ENCODE assay signal across 7 mouse cellular contexts in genomic region chr17:30590417-30591198, GRCm38 (mm10). TPM values are rescaled to one million over a fixed set of nuclear protein-coding genes. Genes with fewer than 3 reads are reported as not detected.
DNase-seq lines count a peak whose midpoint lies in the region; ATAC-seq and TF ChIP-seq lines count a peak whose summit lies in the region.

No protein-coding gene starts in this region.

- no peak overlapping the region for H3K9ac ChIP-seq in kidney, embryonic 14.5 days (ENCODE audit: low read depth, low read length)
- H3K9ac ChIP-seq in lung, embryonic 14.5 days = no peak overlapping the region
- H3K9ac ChIP-seq in neural tube, embryonic 14.5 days (replicated peaks; ENCODE audit: low read depth, low read length) = no peak overlapping the region

- no peaks in the 10 kb centered on the region for H3K9me3 ChIP-seq in kidney, embryonic 14.5 days (ENCODE audit: control insufficient read depth, low read length)
- no peaks in the 10 kb centered on the region for H3K9me3 ChIP-seq in lung, embryonic 14.5 days (ENCODE audit: low read depth, low read length)
- no peaks in the 10 kb centered on the region for H3K9me3 ChIP-seq in neural tube, embryonic 14.5 days (ENCODE audit: control insufficient read depth, low read length)

- TF ChIP-seq CTCF in lung, embryonic 14.5 days (IDR thresholded peaks at IDR 0.05; ENCODE audit: low read depth) = peak; percentile 67

- no peak overlapping the region for H3K4me2 ChIP-seq in kidney, embryonic 14.5 days (replicated peaks; ENCODE audit: low read depth, low read length)
- H3K4me2 ChIP-seq in lung, embryonic 14.5 days = no peak overlapping the region
- peak overlapping the region; percentile 4; the same call in 1 of the 2 replicates for H3K4me2 ChIP-seq in neural tube, embryonic 14.5 days (ENCODE audit: low read depth, low read length)

- H3K4me1 ChIP-seq in kidney, embryonic 14.5 days (ENCODE audit: control insufficient read depth, insufficient read depth, low read length) = 0 out of 2 replicates have a peak, but pooled peaks cover 8% of the 10 kb centered on the region
- no peaks in the 10 kb centered on the region for H3K4me1 ChIP-seq in lung, embryonic 14.5 days (ENCODE audit: insufficient read depth)
- no peaks in the 10 kb centered on the region for H3K4me1 ChIP-seq in neural tube, embryonic 14.5 days (ENCODE audit: control insufficient read depth, insufficient read depth, low read length)

- no peak overlapping the region for H3K4me3 ChIP-seq in kidney, embryonic 14.5 days (ENCODE audit: low read length)
- no peak overlapping the region for H3K4me3 ChIP-seq in lung, embryonic 14.5 days (ENCODE audit: low read depth, low read length)
- no peak overlapping the region for H3K4me3 ChIP-seq in neural tube, embryonic 14.5 days (ENCODE audit: low read depth, low read length)

- no peak overlapping the region for H3K27ac ChIP-seq in kidney, embryonic 14.5 days (ENCODE audit: low read depth, low read length)
- H3K27ac ChIP-seq in lung, embryonic 14.5 days (ENCODE audit: low read depth) = no peak overlapping the region
- H3K27ac ChIP-seq in neural tube, embryonic 14.5 days (ENCODE audit: low read depth, low read length) = no peak overlapping the region

- peaks cover 20% of the 10 kb centered on the region; the same call in 1 of the 2 replicates for H3K36me3 ChIP-seq in kidney, embryonic 14.5 days (ENCODE audit: control insufficient read depth, insufficient read depth, low read length)
- peaks cover 31% of the 10 kb centered on the region for H3K36me3 ChIP-seq in lung, embryonic 14.5 days (ENCODE audit: insufficient read depth)
- peaks cover 8% of the 10 kb centered on the region for H3K36me3 ChIP-seq in neural tube, embryonic 14.5 days (ENCODE audit: control insufficient read depth, insufficient read depth, low read length)

- DNase-seq in A20 (ENCODE audit: low read depth, low spot score) = peak; percentile 76
- DNase-seq in CD8-positive naive resting alpha-beta T cell, adult 2 months (ENCODE audit: low read depth in 2 of 2, low spot score in 2 of 2) = peak; percentile 51 to 68
- DNase-seq in cerebellum, adult 18-20 months = peak; percentile 60 to 71
- peak; percentile 64 to 69 for DNase-seq in frontal cortex, postnatal 14 days (ENCODE audit: low spot score in 2 of 2)
- peak; percentile 80 for DNase-seq in lung, embryonic 14.5 days

- 53% methylated on average over 17 of the region's 17 CpGs for WGBS in kidney, embryonic 14.5 days
- WGBS in lung, embryonic 14.5 days = 47% methylated on average over 17 of the region's 17 CpGs
- 31% methylated on average over 17 of the region's 17 CpGs for WGBS in neural tube, embryonic 14.5 days

- 0 out of 2 replicates have a peak, but pooled peaks have one; percentile 46 for ATAC-seq in kidney, embryonic 14.5 days (ENCODE audit: low FRiP score, low TSS enrichment)
- ATAC-seq in lung, embryonic 14.5 days (ENCODE audit: insufficient read depth) = no peak
- peak; percentile 51 for ATAC-seq in neural tube, embryonic 14.5 days (ENCODE audit: low read depth)

- no peaks in the 10 kb centered on the region for H3K27me3 ChIP-seq in kidney, embryonic 14.5 days (ENCODE audit: control insufficient read depth, insufficient read depth, low read length)
- H3K27me3 ChIP-seq in lung, embryonic 14.5 days (ENCODE audit: insufficient read depth, low read length) = no peaks in the 10 kb centered on the region
- no peaks in the 10 kb centered on the region for H3K27me3 ChIP-seq in neural tube, embryonic 14.5 days (ENCODE audit: control insufficient read depth, insufficient read depth, low read length)

RNA-seq across cellular contexts. Expression of gene Btbd9, which starts 14.3 kb away (rescaled TPM):
- 34.1 and 52.5 TPM in 2 replicates for polyA plus RNA-seq in kidney, embryonic 14.5 days (2014; fragmentation: Nextera tagmentation; extraction: Ambion mirVana)
- 50.9 and 51.8 TPM in 2 replicates for polyA plus RNA-seq in lung, embryonic 14.5 days (2014; fragmentation: Nextera tagmentation; extraction: Ambion mirVana)
- 127 and 130 TPM in 2 replicates for polyA plus RNA-seq in neural tube, embryonic 14.5 days (2014; fragmentation: Nextera tagmentation; extraction: Ambion mirVana)

RNA-seq across cellular contexts. Expression of gene Dnah8, which starts 33.5 kb away (rescaled TPM):
- 0.57 and 0.61 TPM in 2 replicates for polyA plus RNA-seq in kidney, embryonic 14.5 days (2014; fragmentation: Nextera tagmentation; extraction: Ambion mirVana)
- 4.4 and 4.7 TPM in 2 replicates for polyA plus RNA-seq in lung, embryonic 14.5 days (2014; fragmentation: Nextera tagmentation; extraction: Ambion mirVana)
- polyA plus RNA-seq in neural tube, embryonic 14.5 days (2014; fragmentation: Nextera tagmentation; extraction: Ambion mirVana) = 3.9 and 5.5 TPM in 2 replicates

RNA-seq across cellular contexts. Expression of gene Glo1, which starts 36.1 kb away (rescaled TPM):
- 233 and 242 TPM in 2 replicates for polyA plus RNA-seq in kidney, embryonic 14.5 days (2014; fragmentation: Nextera tagmentation; extraction: Ambion mirVana)
- 234 and 238 TPM in 2 replicates for polyA plus RNA-seq in lung, embryonic 14.5 days (2014; fragmentation: Nextera tagmentation; extraction: Ambion mirVana)
- polyA plus RNA-seq in neural tube, embryonic 14.5 days (2014; fragmentation: Nextera tagmentation; extraction: Ambion mirVana) = 159 and 179 TPM in 2 replicates
